Mouse (Mus musculus) frontal cortex, postnatal 14 days (tissue): ENCODE measurements at regions not wholly inside any gene's neighbourhood (a gene's known extent, or its start where the extent isn't known, plus 50 kb on each side); places are given as distances from the start of the nearest gene placed in this dataset.

Experiments
- DNase-seq, 2 experiments: peaks; one replicate each; pipeline ENCODE4 v3.0.0; 2022; ENCODE audit warnings: low spot score in 2 of 2

DNA sequence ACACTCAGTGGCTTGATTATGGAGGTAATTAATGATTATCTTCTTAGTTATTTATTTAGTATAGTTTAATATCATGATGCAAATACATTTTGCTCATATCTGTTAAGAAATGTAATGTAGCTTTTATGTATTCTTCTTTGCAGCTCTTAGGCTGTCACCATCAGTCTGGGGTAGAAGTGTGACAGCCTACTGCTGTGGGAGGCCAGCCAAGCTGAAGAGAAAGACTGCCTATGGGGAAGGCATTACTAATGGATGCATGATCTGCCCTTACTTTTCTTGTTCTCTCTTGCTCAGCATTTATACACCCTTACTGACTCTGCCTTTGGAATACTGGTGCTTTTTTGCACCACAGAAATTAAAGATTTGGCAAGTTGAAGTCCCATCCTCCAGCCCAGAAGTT is 362.8 kb upstream of the Stxbp6 start:
- no peak for DNase-seq

DNA sequence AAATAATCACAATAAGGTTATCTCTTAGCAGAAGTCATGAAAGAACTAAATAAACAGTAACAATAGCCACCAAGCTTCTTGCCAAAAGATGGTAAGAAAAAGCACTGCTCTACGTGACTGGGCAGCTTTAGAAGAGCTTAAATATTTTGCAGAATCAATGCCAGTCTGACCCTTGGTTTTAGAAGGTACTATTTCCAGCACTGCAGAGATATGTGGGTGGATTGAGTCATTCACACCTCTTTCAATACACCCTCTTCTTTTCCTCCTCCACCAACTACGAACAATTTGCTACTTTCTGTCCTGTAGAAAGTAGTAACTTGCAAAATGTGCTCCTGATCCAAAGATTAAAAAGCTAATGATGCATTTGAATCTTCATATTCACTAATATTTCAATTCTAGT is 324.9 kb upstream of the Stxbp6 start:
- DNase-seq = no peak

- DNase-seq = peak in 1 of 2 experiments; percentile 10
Observed at GRCm38 (mm10) chr12:45384864-45385263, 310.4 kb upstream of the Stxbp6 start.
